Mouse (Mus musculus) stomach, postnatal 0 days (tissue): ENCODE data around the gene Negr1. TPM values are rescaled to one million over a fixed set of nuclear protein-coding genes. Genes with fewer than 3 reads are reported as not detected.

Experiments used
- ATAC-seq: fragments of 200-750 bp; cut with Nextera tagmentation; 2 replicates; pipeline ENCODE4 v1.8.0; 2017; ENCODE audit not compliant: low FRiP score, low TSS enrichment
- DNase-seq: peaks from one replicate; pipeline ENCODE4 v3.0.0-alpha.2; 2016; ENCODE audit warnings: low spot score
- H3K27ac ChIP-seq: fragments of 300-500 bp; sonication (generic); replicated peaks from 2 replicates; pipeline ENCODE4 v1.5.1; 2014; ENCODE audit warnings: mild to moderate bottlenecking, control low read depth
- H3K27me3 ChIP-seq: fragments of 300-500 bp; sonication (generic); 2 replicates; pipeline ENCODE4 v1.6.1; 2014; ENCODE audit warnings: low read length; ENCODE audit not compliant: control insufficient read depth, insufficient read depth
- H3K36me3 ChIP-seq: fragments of 300-500 bp; sonication (generic); 2 replicates; pipeline ENCODE4 v1.6.1; 2014; ENCODE audit warnings: low read length, mixed read lengths; ENCODE audit not compliant: control insufficient read depth, insufficient read depth
- H3K4me1 ChIP-seq: fragments of 300-500 bp; sonication (generic); replicated peaks from 2 replicates; pipeline ENCODE4 v1.6.1; 2014; ENCODE audit warnings: antibody characterized with exemption; ENCODE audit not compliant: control insufficient read depth, insufficient read depth
- H3K4me2 ChIP-seq: fragments of 300-500 bp; sonication (generic); replicated peaks from 2 replicates; pipeline ENCODE4 v1.6.1; 2014; ENCODE audit warnings: low read depth, mild to moderate bottlenecking, control low read depth, moderate library complexity
- H3K4me3 ChIP-seq: fragments of 300-500 bp; sonication (generic); 2 replicates; pipeline ENCODE4 v1.5.1; 2014; ENCODE audit warnings: low read depth, low read length, control low read depth
- H3K9ac ChIP-seq: fragments of 300-500 bp; sonication (generic); 2 replicates; pipeline ENCODE4 v1.6.1; 2014; ENCODE audit warnings: mild to moderate bottlenecking, low read length, control low read depth, mixed read lengths
- H3K9me3 ChIP-seq: fragments of 300-500 bp; sonication (generic); 2 replicates; pipeline ENCODE4 v1.6.1; 2016; ENCODE audit warnings: low read length; ENCODE audit not compliant: control insufficient read depth
- CTCF ChIP-seq: IDR thresholded peaks from 2 replicates; pipeline ENCODE4 v1.5.1; 2016; ENCODE audit warnings: antibody characterized with exemption, low read depth, mild to moderate bottlenecking, moderate library complexity
- EP300 ChIP-seq: optimal IDR thresholded peaks from 2 replicates; pipeline ENCODE3; 2016; ENCODE audit warnings: antibody characterized with exemption
- WGBS: fragments of 180-500 bp; shearing (Covaris S2); extraction: QIAGEN DNeasy Blood & Tissue Kit; methylation state at CpG from one replicate; pipeline ENCODE4 v1.1.7; 2014; 5-methylcytosine and 5-hydroxymethylcytosine counted together
- polyA plus RNA-seq: library from polyadenylated mRNA; unstranded; fragments of >200 nt; fragmentation: Nextera tagmentation; extraction: Ambion mirVana; gene quantifications from 2 replicates; pipeline ENCODE4 v1.2.1, GENCODE M21; 2015

The Negr1 gene
- polyA plus RNA-seq, 1 experiment from 2014 or later, result 1.5 TPM

DNA sequence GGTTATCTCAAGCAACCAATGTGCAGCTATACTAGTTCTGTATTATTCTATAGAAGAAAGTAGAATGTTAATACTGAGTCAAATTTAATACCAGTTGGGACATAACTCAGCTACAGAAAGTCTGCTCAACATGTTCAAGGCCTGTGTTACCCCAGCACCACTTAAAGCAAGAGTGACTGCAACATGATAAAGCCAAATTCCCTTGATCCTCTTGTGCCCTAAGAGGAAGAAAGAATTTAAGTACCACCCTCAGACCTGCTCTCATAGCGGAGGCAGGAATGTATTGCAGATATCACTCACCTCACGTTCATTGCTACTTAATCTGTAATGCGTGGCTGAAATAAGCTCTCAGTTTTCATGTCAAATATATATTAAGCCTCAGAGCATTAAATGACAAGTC, 631.5 kb downstream of the Negr1 start:
- no peaks in the 10 kb centered on the region for H3K9me3 ChIP-seq
- no peak overlapping the region for H3K4me2 ChIP-seq
- no peak overlapping the region for H3K9ac ChIP-seq
- 80% methylated on average over 3 of the region's 3 CpGs for WGBS
- H3K36me3 ChIP-seq, result no peaks in the 10 kb centered on the region
- H3K4me3 ChIP-seq, result no peak overlapping the region
- H3K27me3 ChIP-seq, result no peaks in the 10 kb centered on the region
- DNase-seq (no peak), ATAC-seq (no peak)
- H3K27ac ChIP-seq, result no peak overlapping the region
- no peaks in the 10 kb centered on the region for H3K4me1 ChIP-seq
- TF ChIP-seq CTCF, result no peak

DNA sequence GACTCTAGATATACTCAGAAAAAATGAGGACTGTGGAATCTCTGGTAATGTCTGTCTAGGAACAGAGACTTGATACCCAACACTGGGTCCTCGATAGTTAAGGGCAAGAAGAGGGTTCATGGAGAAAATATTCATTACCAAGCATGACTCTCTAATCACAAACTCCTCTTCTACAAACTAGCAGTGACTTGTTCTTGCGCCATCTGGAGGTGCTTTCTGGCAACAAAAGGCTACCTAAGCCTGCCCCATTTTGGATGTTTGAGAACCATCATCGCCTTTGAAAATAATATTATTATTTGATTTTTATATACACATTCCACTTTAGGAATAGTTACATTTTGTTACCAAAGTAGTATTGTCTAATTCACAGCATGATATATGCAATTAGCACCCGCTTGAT, 637.1 kb downstream of the Negr1 start:
- no peaks in the 10 kb centered on the region for H3K27me3 ChIP-seq
- TF ChIP-seq CTCF (peak; percentile 41), EP300 (no peak)
- H3K36me3 ChIP-seq, result no peaks in the 10 kb centered on the region
- no peaks in the 10 kb centered on the region for H3K9me3 ChIP-seq
- no peak overlapping the region for H3K4me3 ChIP-seq
- DNase-seq, result no peak
- WGBS, result 82% methylated on average over 4 of the region's 4 CpGs
- H3K9ac ChIP-seq, result no peak overlapping the region
- H3K27ac ChIP-seq, result no peak overlapping the region
- H3K4me1 ChIP-seq, result no peaks in the 10 kb centered on the region
- H3K4me2 ChIP-seq, result no peak overlapping the region
- ATAC-seq, result no peak

GRCm38 (mm10) chr3:157201726-157202125, 640.1 kb downstream of the Negr1 start:
- H3K27me3 ChIP-seq, result no peaks in the 10 kb centered on the region
- no peaks in the 10 kb centered on the region for H3K36me3 ChIP-seq
- no peaks in the 10 kb centered on the region for H3K9me3 ChIP-seq

DNA sequence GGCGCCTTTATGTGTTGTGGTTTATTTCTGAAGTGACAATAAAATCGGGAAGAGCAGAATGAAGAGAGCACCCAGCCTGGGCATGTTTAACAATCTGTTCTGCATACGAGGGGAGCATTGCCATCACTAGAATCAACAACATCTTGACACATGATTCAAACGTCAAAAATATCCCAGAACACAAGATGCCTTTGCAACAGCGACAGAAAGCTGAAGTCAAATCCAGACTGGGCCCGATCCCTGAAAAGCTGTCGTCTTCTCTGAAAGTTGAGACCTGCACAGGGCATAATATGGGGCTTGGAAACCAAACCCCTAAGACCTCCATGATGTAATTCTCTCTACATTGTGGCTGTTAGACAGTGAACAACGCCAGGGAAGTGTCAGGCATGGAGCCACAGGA, 642.0 kb downstream of the Negr1 start:
- ATAC-seq, result no peak
- no peaks in the 10 kb centered on the region for H3K36me3 ChIP-seq
- H3K27ac ChIP-seq, result no peak overlapping the region
- H3K9me3 ChIP-seq, result no peaks in the 10 kb centered on the region
- no peak for TF ChIP-seq EP300
- TF ChIP-seq CTCF, result no peak
- no peak for DNase-seq
- H3K4me2 ChIP-seq, result no peak overlapping the region
- H3K27me3 ChIP-seq, result no peaks in the 10 kb centered on the region
- H3K4me3 ChIP-seq, result no peak overlapping the region
- no peak overlapping the region for H3K9ac ChIP-seq
- 78% methylated on average over 8 of the region's 8 CpGs for WGBS
- H3K4me1 ChIP-seq, result no peaks in the 10 kb centered on the region

More at GRCm38 (mm10) chr3:157201726-157202125, 640.1 kb downstream of the Negr1 start:
- DNase-seq, result no peak
- H3K4me2 ChIP-seq, result no peak overlapping the region
- no peak overlapping the region for H3K27ac ChIP-seq
- no peak overlapping the region for H3K9ac ChIP-seq
- ATAC-seq, result no peak
- WGBS, result 92% methylated on average over 2 of the region's 2 CpGs
- no peak for TF ChIP-seq CTCF
- TF ChIP-seq EP300, result no peak
- H3K4me1 ChIP-seq, result no peaks in the 10 kb centered on the region
- no peak overlapping the region for H3K4me3 ChIP-seq

DNA sequence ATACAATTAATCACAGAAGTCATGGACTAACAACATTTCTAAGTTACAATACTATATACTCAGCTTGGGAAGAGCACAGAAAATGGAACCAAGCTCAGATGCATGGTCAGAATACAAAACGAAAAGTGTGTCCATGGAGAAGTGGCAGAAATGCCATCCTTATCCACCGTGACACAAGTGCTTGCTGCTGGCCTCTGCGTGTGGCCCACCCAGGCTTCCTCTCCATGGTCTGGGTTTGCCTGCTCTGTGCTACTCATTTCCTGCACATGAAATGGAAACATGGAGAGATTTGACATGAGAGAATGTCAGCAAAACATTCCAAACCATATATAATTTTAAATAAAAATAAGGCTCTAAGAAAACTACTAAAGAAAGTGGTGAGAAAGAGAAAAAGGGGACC, 645.2 kb downstream of the Negr1 start:
- TF ChIP-seq EP300 (no peak), CTCF (no peak)
- 65% methylated on average over 3 of the region's 3 CpGs for WGBS

GRCm38 (mm10) chr3:157208966-157209365, 647.4 kb downstream of the Negr1 start:
- Histone ChIP-seq H3K4me1 (no peaks in the 10 kb centered on the region), H3K36me3 (no peaks in the 10 kb centered on the region), H3K27ac (no peak overlapping the region), H3K4me3 (no peak overlapping the region), H3K27me3 (no peaks in the 10 kb centered on the region), H3K9me3 (no peaks in the 10 kb centered on the region), H3K4me2 (no peak overlapping the region), H3K9ac (no peak overlapping the region)
- TF ChIP-seq EP300 (no peak), CTCF (no peak)
- no peak for DNase-seq
- ATAC-seq, result no peak
- 48% methylated on average over 1 of the region's 1 CpGs for WGBS

More for the DNA sequence above, 645.2 kb downstream of the Negr1 start:
- H3K27me3 ChIP-seq, result no peaks in the 10 kb centered on the region
- no peak overlapping the region for H3K4me3 ChIP-seq
- no peaks in the 10 kb centered on the region for H3K36me3 ChIP-seq
- H3K27ac ChIP-seq, result no peak overlapping the region
- no peak overlapping the region for H3K9ac ChIP-seq
- no peaks in the 10 kb centered on the region for H3K4me1 ChIP-seq
- DNase-seq (no peak), ATAC-seq (no peak)
- no peak overlapping the region for H3K4me2 ChIP-seq
- no peaks in the 10 kb centered on the region for H3K9me3 ChIP-seq
